Mouse (Mus musculus) kidney, adult 2 months (tissue): ENCODE measurements around the gene Syne4.
A peak's percentile ranks its signal among the peaks of the same experiment; 100 is the strongest.

Experiments
- CTCF ChIP-seq: fragments of 200-500 bp; conservative IDR thresholded peaks from 2 replicates; pipeline ENCODE4 v1.5.1; 2011; ENCODE audit warnings: low read depth, mild to moderate bottlenecking, control low read depth, low read length, moderate library complexity, mixed read lengths; ENCODE audit not compliant: insufficient read depth, insufficient read length
- POLR2A ChIP-seq: fragments of 200-500 bp; IDR thresholded peaks from one replicate; pipeline ENCODE4 v1.6.1; 2011; ENCODE audit warnings: low read depth, low read length, control low read depth

GRCm38 (mm10) chr7:30313666-30314320 lies 814 bp upstream of the Syne4 start:
- no peak for TF ChIP-seq CTCF
- TF ChIP-seq POLR2A: peak; percentile 65
